Mouse (Mus musculus) myocyte (in vitro differentiated cells): Measurements from ENCODE around the gene Etv1.

Source experiments
- CEBPB ChIP-seq: IDR thresholded peaks from 2 replicates; pipeline ENCODE4 v1.6.1; 2011; ENCODE audit warnings: mild to moderate bottlenecking, moderate library complexity; ENCODE audit not compliant: poor library complexity, insufficient read depth, severe bottlenecking
- E2F4 ChIP-seq: IDR thresholded peaks from one replicate; pipeline ENCODE4 v1.6.1; 2011; ENCODE audit warnings: mild to moderate bottlenecking, control low read depth, moderate library complexity; ENCODE audit not compliant: insufficient read depth
- POLR2A ChIP-seq: IDR thresholded peaks from one replicate; pipeline ENCODE4 v1.6.1; 2011; ENCODE audit warnings: low read depth, mild to moderate bottlenecking, control low read depth, moderate library complexity; ENCODE audit not compliant: insufficient read length
- TCF12 ChIP-seq: IDR thresholded peaks from one replicate; pipeline ENCODE4 v1.6.1; 2011; ENCODE audit warnings: mild to moderate bottlenecking, control low read depth; ENCODE audit not compliant: poor library complexity, insufficient read depth, severe bottlenecking
- USF1 ChIP-seq: IDR thresholded peaks from one replicate; pipeline ENCODE4 v1.6.1; 2011; ENCODE audit warnings: low read depth, mild to moderate bottlenecking, control low read depth, moderate library complexity

DNA sequence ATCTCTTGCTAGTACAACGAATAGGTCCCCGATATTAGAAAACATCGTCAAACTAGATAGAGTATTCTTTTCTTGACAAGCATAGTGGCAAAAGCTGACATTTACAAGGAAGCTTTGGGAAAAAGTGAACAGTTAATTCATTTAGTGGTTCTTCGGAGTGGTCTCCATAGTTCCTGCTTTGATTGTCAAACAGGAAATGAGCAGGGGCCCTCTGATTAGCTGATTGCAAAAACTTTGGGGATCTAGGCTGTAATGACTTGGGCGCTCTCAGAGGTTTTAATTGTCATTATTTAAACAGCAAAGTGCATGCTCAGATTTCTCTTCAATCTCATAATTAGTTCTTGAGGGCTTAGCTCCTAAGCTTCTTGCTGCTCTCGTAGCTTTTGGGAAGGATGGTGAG, 75.6 kb downstream of the Etv1 start:
- TF ChIP-seq POLR2A (no peak), USF1 (no peak), E2F4 (no peak), CEBPB (no peak), TCF12 (no peak)
